Mouse (Mus musculus) ES-E14 (cell line): Measurements from ENCODE around the gene Ppp1r2. TPM values are rescaled to one million over a fixed set of nuclear protein-coding genes. Genes with fewer than 3 reads are reported as not detected.

ENCODE experiments used
- DNase-seq: peaks from one replicate; pipeline ENCODE4 v3.0.0-alpha.2; 2013; ENCODE audit warnings: low read depth, low spot score
- H3K27ac ChIP-seq: 2 replicates; pipeline ENCODE4 v1.5.1; 2012; ENCODE audit warnings: low read depth, mild to moderate bottlenecking, low read length, moderate library complexity, mixed read lengths; ENCODE audit not compliant: poor library complexity, insufficient read depth, severe bottlenecking
- H3K36me3 ChIP-seq: 2 replicates; pipeline ENCODE4 v1.6.1; 2012; ENCODE audit warnings: mild to moderate bottlenecking, low read length, moderate library complexity, mixed read lengths; ENCODE audit not compliant: control insufficient read depth, poor library complexity, insufficient read depth, severe bottlenecking
- H3K4me1 ChIP-seq, 2 experiments: fragments of 150-350 bp in 1 of 2; sonication (generic) in 1 of 2; 2 replicates each; pipeline ENCODE4 v1.6.1; 2012; ENCODE audit warnings: low read length in 2 of 2, mild to moderate bottlenecking in 1 of 2, mixed read lengths in 1 of 2; ENCODE audit not compliant: control insufficient read depth in 2 of 2, insufficient read depth in 2 of 2, poor library complexity in 1 of 2
- H3K4me3 ChIP-seq, 2 experiments: fragments of 150-350 bp in 1 of 2; sonication (generic) in 1 of 2; 2 replicates each; pipeline ENCODE4 v1.5.1; 2012; ENCODE audit warnings: low read length in 2 of 2, low read depth in 1 of 2, mild to moderate bottlenecking in 1 of 2, mixed read lengths in 1 of 2; ENCODE audit not compliant: insufficient read depth in 1 of 2, poor library complexity in 1 of 2, severe bottlenecking in 1 of 2
- H3K9ac ChIP-seq: 2 replicates; pipeline ENCODE4 v1.6.1; 2012; ENCODE audit warnings: low read depth, mild to moderate bottlenecking, low read length, mixed read lengths; ENCODE audit not compliant: poor library complexity, insufficient read depth, severe bottlenecking
- H3K9me3 ChIP-seq: fragments of 150-350 bp; sonication (generic); 2 replicates; pipeline ENCODE4 v1.6.1; 2012; ENCODE audit warnings: low read depth, mild to moderate bottlenecking, low read length; ENCODE audit not compliant: control insufficient read depth, insufficient read depth
- CHD2 ChIP-seq: IDR thresholded peaks from 2 replicates; pipeline ENCODE4 v1.6.1; 2014; ENCODE audit warnings: mild to moderate bottlenecking, low read depth, low read length, inconsistent platforms
- HCFC1 ChIP-seq: IDR thresholded peaks from 2 replicates; pipeline ENCODE4 v1.6.1; 2012; ENCODE audit warnings: low read length, inconsistent platforms, borderline replicate concordance; ENCODE audit not compliant: insufficient read depth
- MAFK ChIP-seq: IDR thresholded peaks from 2 replicates; pipeline ENCODE4 v1.6.1; 2014; ENCODE audit warnings: mild to moderate bottlenecking, low read depth, low read length, inconsistent platforms; ENCODE audit not compliant: insufficient read depth
- ZC3H11A ChIP-seq: IDR thresholded peaks from 2 replicates; pipeline ENCODE4 v1.6.1; 2012; ENCODE audit warnings: low read depth, mild to moderate bottlenecking, inconsistent platforms, low read length, borderline replicate concordance
- ZNF384 ChIP-seq: IDR thresholded peaks from 2 replicates; pipeline ENCODE4 v1.6.1; 2012; ENCODE audit warnings: low read depth, low read length, inconsistent platforms
- in situ Hi-C, 2 experiments: fragments of 600-800 bp; cut with MboI; formaldehyde crosslinking; loops; one replicate each; pipeline ENCODE4 v1.15.1; 2025; ENCODE audit warnings: low sequenced_read_pairs in 2 of 2, inconsistent platforms in 1 of 2; ENCODE audit not compliant: unreplicated experiment in 2 of 2
- total RNA-seq: library from RNA; depleted of rRNA; stranded (reverse); fragments of 300-350 nt; gene quantifications from 2 replicates; pipeline ENCODE4 v1.2.3, GENCODE M21; 2012

Ppp1r2 gene
- total RNA-seq, 1 experiment: 63.1 TPM

DNA sequence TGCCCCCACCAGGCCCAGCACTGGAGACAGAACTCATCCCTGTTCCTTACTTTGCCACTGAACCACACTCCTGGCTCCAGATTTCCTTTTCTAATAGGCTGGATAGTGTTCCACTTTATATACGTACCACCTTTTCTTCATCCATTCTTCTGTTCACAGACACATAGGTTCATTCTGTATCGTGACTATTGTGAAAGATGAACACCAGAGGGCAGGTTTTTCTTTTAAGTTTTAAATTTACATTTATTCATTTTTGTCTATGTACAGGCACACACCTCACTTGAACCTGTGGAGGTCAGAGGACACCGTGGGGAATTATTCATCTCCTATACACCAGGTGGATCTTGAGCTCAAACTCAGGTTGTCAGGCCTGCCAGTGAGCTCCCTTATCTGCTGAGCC, 31.0 kb downstream of the Ppp1r2 start:
- Histone ChIP-seq H3K4me3 (no peak overlapping the region), H3K36me3 (no peaks in the 10 kb centered on the region), H3K4me1 (no peaks in the 10 kb centered on the region), H3K27ac (no peak overlapping the region), H3K9ac (no peak overlapping the region), H3K9me3 (no peaks in the 10 kb centered on the region)
- in situ Hi-C loops: no loop called here
- DNase-seq: no peak
- TF ChIP-seq MAFK: no peak
- no peak for TF ChIP-seq ZC3H11A
- no peak for TF ChIP-seq HCFC1
- TF ChIP-seq ZNF384: no peak
- no peak for TF ChIP-seq CHD2

DNA sequence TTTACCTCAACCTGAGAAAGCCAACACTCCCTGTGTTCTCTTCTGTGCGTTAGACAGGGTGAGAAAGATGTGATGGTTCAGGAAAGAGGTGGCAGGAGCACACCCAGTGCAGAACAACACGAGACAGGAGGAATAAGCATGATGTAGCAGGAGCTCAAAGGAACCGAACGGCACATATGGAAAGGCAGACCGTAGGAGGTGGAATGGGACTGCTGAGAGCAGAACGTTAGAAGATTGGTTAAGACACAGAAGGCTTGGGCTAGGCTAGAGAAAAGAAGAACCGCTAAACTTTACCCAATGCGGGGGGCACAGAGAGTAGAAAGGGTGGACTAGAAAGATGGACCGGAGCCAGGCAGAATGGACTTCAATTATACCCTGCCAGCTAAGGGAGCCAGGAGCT, 33.6 kb downstream of the Ppp1r2 start:
- DNase-seq: no peak
- no peak for TF ChIP-seq MAFK
- no peak for TF ChIP-seq CHD2
- no peak for TF ChIP-seq ZNF384
- TF ChIP-seq HCFC1: no peak
- TF ChIP-seq ZC3H11A: no peak
- no peak overlapping the region for H3K4me3 ChIP-seq
- H3K36me3 ChIP-seq: no peaks in the 10 kb centered on the region
- H3K9me3 ChIP-seq: no peaks in the 10 kb centered on the region
- in situ Hi-C loops: no loop called here
- no peak overlapping the region for H3K9ac ChIP-seq
- H3K4me1 ChIP-seq: no peaks in the 10 kb centered on the region
- no peak overlapping the region for H3K27ac ChIP-seq

DNA sequence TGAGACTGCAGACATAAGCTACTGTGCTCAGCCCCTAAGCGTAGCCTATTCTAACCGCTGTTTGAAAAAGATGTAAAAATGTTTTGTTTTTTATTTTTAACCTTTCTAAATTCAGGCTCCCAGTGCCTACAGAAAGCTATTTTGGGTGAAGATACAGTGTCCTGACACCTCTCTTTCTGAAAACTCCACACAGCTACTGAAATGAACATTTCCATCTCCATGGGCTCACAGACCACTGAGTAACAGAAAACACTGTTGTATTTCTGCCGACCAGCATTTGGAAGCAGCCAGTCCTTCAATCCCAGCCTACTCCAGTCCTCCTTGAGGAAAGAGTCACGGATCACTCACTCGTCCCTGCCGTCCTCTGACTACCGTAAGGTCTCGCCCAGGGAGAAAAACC, 34.5 kb downstream of the Ppp1r2 start:
- DNase-seq: no peak
- in situ Hi-C loops: no loop called here
- Histone ChIP-seq H3K36me3 (no peaks in the 10 kb centered on the region), H3K27ac (no peak overlapping the region), H3K9me3 (no peaks in the 10 kb centered on the region), H3K4me1 (peaks cover 0 to 2% of the 10 kb centered on the region in 2 experiments; a peak in 1 of 4 replicates), H3K4me3 (no peak overlapping the region), H3K9ac (no peak overlapping the region)
- no peak for TF ChIP-seq CHD2
- no peak for TF ChIP-seq MAFK
- TF ChIP-seq HCFC1: no peak
- no peak for TF ChIP-seq ZNF384
- TF ChIP-seq ZC3H11A: no peak

GRCm38 (mm10) chr16:31238281-31238680, 36.8 kb downstream of the Ppp1r2 start:
- Histone ChIP-seq H3K4me1 (peaks cover 2 to 8% of the 10 kb centered on the region in 2 experiments; a peak in 3 of 4 replicates), H3K9ac (no peak overlapping the region), H3K9me3 (no peaks in the 10 kb centered on the region), H3K4me3 (no peak overlapping the region), H3K27ac (no peak overlapping the region), H3K36me3 (no peaks in the 10 kb centered on the region)
- TF ChIP-seq MAFK (no peak), ZC3H11A (no peak), CHD2 (no peak), HCFC1 (no peak), ZNF384 (no peak)
- in situ Hi-C loops: no loop called here
- no peak for DNase-seq
